Mouse (Mus musculus) C2C12 (cell line): ENCODE data around the gene Rpn2.

Source experiments
- CEBPB ChIP-seq: IDR thresholded peaks from one replicate; pipeline ENCODE4 v1.6.1; 2011; ENCODE audit warnings: low read depth, mild to moderate bottlenecking, control low read depth, moderate library complexity
- CTCF ChIP-seq: IDR thresholded peaks from one replicate; pipeline ENCODE4 v1.5.1; 2011; ENCODE audit not compliant: control insufficient read depth, insufficient read depth, insufficient read length
- FOSL1 ChIP-seq: IDR thresholded peaks from one replicate; pipeline ENCODE4 v1.8.0; 2011; ENCODE audit warnings: mild to moderate bottlenecking, low read length; ENCODE audit not compliant: poor library complexity, insufficient read depth, severe bottlenecking
- MAX ChIP-seq: IDR thresholded peaks from one replicate; pipeline ENCODE4 v1.6.1; 2011; ENCODE audit warnings: mild to moderate bottlenecking, control low read depth
- MYOD1 ChIP-seq: IDR thresholded peaks from one replicate; pipeline ENCODE4 v1.6.1; 2011; ENCODE audit warnings: low read depth; ENCODE audit not compliant: control insufficient read depth, insufficient read length
- MYOG ChIP-seq: IDR thresholded peaks from one replicate; pipeline ENCODE4 v1.6.1; 2011; ENCODE audit not compliant: control insufficient read depth, insufficient read length; ENCODE audit errors: extremely low read depth
- USF1 ChIP-seq: IDR thresholded peaks from one replicate; pipeline ENCODE4 v1.6.1; 2011; ENCODE audit warnings: low read depth, mild to moderate bottlenecking, control low read depth, moderate library complexity

DNA sequence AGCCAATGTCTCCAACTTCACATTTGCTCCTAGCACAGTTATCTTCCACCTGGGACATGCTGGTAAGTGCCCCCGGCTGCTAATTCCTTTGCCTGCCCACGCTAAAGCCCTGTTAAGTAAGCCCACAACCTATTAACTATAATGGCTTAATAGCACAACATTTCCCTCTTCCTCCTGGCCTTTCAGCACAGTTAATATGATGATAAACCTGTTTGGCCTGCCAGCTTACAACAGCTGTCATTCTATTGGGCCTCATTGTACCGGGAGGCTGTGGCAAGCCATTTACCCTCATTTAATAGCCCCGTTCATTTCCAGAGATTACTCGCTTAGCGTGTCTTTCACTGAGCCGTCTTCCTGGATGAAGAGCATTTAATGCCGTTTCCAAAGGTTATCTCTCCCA is 41.3 kb downstream of the Rpn2 start:
- TF ChIP-seq CEBPB = no peak
- no peak for TF ChIP-seq CTCF
- no peak for TF ChIP-seq MYOG
- TF ChIP-seq MAX = no peak
- TF ChIP-seq USF1 = no peak
- no peak for TF ChIP-seq MYOD1
- no peak for TF ChIP-seq FOSL1
